Mouse (Mus musculus): ENCODE data around the gene Tspan5.

Tspan5 gene

DNA sequence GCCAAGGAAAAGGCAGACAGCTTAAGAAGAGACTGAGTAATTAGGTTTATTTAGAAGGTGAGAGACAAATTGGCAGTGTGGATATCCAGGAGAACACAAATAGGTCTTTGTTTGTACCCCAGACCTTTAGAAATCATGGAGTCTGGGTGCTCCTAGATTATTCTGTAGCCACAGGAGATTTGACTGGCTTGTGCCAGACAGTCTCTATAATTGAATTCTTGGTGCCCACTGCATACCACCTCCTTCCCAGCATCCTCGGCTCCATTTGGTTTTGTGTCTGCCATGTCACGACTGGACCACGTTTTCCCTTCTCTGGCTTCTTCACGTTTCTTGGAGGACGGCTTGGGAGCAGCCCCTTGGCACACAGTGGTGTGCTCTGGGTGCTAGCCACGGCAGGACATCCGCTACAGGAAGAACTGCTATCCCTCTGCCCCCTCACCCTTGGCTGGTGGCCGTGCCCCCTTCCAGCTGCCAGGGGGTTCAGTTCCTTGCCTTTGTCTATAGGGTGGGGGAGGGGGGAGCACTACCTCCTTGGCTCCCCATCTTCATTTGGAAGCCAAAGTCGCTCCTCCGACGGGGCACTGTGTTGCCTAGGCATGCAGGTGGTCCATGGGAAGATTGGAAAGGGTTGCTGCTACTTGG, 61.6 kb downstream of the Tspan5 start:
- intact Hi-C loops (cut with DNase I) = no loop called here

DNA sequence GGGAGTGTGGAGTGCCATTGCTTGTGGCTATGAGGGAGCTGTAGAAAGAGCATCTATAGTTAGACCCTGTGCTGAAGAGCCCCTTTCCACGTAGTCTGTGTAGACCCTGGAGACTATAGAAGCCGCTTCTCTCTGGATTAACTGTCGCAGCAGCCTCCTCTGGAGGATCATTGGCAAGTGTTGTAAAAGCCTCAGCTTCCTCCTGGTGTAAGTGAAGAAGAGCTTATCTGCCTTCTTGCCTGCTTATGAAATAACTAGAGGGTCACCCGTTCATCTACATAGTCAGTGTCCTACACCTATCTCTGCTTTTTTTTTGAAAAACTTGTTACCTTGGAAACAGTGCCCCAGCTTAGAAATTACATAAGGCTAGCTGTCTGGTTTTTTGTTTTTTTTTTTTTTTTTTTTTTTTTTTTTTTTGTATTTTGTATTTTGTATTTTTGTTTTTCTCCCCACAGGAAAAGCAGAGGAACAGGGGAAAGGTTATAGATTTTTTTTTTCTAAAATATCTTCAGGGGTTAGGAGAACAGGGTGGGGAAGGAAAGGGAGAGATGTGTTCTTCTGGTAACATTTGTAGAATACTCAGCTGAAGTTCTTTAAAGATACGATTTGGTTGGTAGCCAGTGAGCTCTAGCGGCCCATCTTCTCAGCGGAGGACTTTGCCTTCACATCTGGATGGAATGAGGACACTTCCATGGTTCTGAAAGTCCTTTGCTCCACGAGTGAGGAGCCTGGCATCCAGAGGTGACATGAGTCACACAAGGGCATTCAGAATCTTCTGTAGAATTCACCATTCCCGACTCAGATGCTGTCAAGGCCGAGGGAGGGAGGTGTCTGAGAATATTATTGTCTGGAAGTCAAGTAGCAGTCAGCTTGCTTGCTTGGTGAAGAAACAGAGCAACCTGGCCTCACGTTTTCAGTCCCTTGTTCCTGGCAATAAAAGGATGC, 62.4 kb downstream of the Tspan5 start:
- intact Hi-C loops (cut with DNase I) = no loop called here

DNA sequence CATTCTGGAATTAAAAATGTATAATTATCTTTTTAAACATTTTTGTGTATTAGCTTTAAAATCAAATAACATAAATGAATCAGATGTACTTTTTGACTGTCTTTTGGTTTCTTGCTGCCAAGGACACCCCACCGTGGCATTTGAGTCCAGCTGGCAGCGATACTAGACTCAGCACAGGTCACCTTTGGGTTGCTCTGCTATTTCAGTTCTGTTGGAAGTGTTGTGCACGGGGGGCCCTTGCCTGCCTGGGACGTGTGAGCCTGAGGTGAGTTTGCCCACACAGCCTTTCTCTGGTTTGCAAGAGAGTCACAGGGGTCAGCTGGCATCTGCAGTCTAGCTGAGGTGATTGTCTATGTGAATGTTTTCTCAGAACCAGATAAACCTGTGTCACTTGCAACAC, 65.8 kb downstream of the Tspan5 start:
- intact Hi-C loops (cut with DNase I) = no loop called here

DNA sequence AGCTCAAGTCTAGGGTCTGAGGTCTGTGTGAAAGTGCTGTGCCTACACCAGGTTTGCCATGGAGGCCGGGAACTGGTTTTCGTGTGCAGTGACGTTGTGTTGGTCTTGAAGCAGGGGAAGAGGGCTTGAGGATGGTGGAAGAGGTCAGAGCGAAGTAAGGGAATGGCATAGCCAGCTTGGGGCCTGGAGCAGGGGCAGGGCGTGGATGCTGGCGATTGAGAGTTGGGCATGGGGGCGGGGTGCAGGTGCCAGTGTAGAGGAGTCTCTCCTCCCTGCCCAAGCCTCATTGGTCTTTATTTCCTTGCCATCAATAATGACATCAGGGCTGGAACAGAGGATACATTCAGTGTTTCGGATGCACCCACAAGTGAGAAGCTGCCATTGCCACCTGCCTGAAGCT, 67.5 kb downstream of the Tspan5 start:
- intact Hi-C loops (cut with DNase I) = no loop called here

DNA sequence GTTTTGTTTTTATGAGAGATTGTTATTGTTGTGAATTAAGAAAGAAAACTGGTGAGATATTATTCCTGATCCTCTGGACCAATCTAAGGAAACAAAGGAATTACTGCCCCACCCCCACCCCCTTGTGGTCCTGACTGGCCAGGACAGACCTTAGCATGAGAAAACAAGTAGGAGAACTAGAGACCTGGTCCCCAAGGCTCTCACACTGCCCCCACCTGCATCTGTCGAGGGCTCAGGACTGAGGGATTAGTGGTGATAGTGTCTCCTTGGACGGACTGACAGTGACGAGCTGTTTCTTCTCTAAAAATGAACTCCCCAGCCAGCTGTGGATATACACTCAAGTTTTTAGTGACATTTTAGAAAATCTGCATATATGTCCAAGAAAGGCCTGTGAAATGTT, 70.6 kb downstream of the Tspan5 start:
- intact Hi-C loops (cut with DNase I) = no loop called here

DNA sequence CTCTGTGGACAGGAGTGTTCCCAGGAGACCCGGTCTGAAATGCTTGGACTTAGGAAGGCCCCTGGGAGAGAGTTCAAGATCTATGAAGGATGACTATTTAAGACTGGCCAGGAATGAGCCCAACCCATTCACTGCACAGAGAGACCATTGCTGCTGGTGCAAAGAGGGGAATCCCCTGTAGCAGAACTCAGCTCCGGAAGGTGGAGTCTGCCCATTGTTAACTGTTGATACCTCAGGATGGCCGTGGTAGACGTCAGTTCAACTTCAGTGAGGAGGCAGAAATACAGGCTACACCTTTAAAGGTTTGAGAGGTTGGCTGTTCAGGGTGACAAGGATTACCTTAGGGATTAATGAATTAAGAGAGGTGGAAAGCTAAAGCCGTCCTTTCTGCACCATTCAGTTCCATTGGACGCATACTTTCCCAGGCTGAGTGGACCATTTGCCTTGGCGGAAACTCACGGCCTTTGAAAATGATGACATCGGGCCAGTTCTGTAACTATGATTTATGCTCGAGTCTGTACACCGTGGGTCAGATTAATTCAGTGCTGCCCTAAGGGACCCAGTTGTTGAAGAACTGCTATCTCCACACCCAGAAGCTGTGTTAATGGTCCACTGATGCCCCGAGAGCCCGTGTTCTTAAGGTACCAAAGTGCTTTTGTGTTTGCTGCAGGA, 71.3 kb downstream of the Tspan5 start:
- intact Hi-C loops (cut with DNase I) = no loop called here

DNA sequence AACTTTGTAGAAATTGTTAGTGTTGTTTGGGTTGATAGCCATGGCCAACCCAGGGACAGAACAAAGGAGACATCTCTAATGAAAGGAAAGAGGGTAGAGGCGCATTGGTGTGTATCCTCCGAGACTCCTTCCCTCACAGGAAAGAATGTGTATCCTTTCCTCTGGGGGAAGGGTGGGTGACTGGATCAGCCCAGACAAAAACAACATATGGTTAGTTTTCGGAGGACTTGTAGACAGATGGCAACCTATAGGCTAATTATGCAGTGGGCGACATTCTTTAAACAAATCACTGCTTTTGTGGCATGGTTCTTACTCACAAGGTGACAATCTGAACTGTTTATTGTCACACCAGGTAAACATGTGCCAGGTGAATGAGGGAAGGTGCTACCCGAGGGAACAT, 72.5 kb downstream of the Tspan5 start:
- intact Hi-C loops (cut with DNase I) = no loop called here

DNA sequence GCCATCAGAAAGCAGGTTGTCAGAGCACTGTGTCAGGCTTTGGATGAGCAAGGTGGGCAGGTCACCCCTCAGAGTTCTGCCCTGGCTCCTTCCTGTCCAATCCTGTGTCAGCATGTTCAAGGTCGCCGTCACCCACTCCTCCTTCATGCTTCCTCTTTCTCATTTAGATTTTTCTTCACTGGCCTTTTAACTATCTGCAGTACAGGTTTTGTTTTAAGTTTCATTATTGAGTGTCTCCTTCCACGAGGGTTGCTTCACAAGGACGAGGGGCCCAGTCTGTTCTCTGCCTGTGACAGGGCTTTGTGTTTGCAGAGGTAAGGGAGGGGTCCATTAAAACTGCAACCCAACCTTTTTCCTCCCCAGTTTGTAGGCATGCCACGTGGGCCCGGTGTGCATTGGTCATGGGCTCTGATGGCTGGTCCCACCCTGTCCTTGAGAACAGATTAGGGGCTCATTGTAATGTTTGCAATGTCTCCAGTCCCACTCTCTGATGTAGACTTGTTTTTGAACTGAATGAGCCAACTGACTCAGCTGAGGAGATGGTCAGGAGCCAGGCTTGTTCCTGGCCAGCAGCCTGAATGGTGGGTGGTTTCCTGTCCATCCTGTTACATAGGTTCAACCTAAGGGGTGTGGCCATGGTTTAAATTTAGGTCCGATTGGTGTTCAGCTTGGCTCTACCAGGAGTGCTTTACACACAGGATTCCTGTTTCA, 73.3 kb downstream of the Tspan5 start:
- intact Hi-C loops (cut with DNase I) = no loop called here

DNA sequence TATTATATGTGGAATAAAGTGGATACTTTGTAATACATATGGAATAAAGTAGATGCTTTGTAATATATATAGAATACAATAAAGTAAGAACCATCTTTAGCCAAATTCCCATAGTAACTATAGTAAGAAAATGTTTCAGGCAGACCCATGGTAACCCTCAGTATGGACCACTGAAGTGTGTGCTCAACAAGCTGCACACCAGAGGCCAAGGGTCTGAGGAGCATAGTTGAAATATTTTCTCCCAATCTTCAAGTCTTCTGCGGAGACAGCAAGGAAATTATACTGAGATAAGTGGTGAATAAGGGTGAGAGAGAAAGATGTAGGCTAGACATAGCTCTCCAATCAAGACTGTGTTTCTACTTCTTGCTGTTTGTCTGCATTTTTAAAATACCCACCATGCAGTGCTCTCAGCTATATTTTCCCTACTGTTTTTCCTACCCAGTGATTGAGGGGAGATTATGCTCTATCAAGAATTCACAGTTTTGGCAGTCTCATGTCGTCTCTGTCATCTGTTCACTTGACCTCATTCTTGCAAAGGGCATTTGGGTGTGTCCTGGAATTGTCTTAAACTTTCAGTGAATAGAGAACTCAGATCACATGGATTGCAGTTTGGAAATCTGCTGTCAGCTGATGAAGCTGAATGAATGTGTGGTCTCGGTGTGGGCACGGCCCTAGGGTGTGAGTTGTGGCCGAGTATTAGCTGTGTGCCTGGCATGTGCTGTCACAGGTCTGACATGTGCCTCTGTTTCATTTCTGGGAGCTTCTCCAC, 75.1 kb downstream of the Tspan5 start:
- intact Hi-C loops (cut with DNase I) = no loop called here

DNA sequence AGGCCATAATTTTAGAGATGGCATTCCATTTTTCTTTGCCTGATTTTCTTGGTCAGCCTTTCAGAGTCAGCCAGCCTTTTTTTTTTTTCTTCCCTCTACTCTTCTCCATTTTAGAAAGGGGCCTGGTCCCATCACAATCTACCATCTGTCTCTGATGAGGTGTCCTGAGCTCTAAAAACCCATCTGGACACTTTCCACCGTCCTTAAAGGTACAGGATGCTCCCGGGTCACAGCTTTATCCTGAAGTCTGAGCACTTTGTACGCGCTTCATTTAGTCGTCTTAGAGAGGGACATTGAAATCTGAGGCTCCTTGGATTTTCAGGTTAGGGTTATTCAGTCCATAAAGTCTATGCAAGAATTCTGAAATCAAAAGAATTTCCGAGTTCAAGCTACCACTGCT, 77.9 kb downstream of the Tspan5 start:
- intact Hi-C loops (cut with DNase I) = no loop called here

DNA sequence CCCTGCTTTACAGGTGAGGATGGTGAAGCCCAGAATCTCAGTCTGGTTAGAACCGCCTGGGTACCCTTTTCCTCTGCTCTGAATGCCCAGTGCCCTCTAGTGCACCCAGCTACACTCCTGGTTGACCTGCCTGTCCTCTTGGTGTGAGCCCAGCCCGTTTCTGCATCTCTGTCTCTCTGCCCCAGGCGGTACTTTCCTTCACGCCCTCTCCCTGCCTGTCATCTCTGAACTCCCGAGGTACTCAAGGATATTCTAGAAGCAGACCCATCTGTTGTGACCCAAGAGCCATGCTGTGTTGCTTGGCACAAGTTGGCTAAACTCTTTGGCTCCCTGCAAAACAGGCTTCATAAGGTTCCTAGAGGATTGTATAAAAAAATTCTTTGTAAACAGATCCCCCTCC, 78.3 kb downstream of the Tspan5 start:
- intact Hi-C loops (cut with DNase I) = no loop called here

DNA sequence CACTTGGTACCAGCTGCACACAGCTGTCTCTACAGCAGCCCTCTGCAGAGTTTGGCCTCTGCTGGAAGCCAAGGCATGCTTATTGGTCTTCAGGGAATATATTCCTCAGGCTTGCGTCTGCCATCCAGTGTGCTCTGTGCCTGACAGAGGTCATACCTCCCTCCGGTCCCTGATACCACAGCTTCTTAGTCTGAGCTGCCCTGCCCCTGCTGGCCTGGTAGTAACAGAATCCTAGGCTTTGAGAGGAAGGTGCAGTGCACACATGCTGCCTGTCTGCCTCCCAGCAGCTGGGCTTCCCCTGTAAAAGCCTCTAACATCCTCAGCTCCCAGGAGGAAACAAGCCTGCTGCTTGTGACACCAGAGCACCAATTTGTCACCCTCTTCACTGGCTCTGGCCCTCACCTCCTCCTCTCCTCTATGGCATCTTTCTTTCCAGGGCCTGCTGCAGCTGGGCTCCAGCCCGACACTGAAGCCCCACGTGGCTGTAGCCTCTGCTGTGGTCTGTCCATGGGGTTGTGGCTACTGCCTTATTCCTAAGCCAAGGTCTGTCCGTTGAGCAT, 80.0 kb downstream of the Tspan5 start:
- intact Hi-C loops (cut with DNase I) = no loop called here

DNA sequence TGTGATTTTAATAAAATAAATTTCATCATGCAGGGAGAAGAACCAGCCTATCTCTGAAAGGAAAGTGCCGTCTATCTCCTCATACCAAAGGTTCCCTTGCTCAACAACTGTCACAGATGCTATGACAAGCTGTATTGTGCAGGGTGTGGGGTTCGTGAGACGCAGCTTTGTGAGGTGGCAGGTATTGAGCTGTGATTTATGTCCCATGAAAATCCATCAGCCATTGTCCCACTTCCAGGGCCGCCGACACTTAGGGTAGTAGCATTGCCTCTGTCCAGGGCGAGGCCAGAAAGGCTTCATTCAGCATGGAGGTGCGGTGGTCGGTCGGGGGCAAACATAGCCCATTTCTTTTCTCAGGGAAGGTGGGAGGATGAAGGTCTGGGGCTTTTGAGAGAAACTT, 81.9 kb downstream of the Tspan5 start:
- intact Hi-C loops (cut with DNase I) = no loop called here

DNA sequence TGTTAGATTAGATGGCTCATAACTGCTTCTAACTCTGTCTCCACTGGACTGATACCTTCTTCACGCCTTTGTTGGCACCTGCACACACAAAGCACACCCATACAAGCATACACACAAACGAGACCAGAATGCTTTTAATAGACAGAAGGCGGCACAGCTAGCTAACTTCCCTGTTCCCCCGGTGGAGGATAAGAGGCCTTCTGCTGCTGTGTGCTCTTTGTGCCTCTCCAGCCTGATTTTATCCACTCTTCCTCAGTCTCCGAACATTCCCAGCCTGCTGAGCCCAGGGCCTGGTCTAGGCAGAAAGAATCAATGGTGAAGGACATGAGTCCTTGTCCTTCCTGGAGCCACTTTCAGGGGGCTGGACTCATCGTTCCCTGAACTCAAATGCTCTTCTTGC, 83.3 kb downstream of the Tspan5 start:
- intact Hi-C loops (cut with DNase I) = no loop called here

DNA sequence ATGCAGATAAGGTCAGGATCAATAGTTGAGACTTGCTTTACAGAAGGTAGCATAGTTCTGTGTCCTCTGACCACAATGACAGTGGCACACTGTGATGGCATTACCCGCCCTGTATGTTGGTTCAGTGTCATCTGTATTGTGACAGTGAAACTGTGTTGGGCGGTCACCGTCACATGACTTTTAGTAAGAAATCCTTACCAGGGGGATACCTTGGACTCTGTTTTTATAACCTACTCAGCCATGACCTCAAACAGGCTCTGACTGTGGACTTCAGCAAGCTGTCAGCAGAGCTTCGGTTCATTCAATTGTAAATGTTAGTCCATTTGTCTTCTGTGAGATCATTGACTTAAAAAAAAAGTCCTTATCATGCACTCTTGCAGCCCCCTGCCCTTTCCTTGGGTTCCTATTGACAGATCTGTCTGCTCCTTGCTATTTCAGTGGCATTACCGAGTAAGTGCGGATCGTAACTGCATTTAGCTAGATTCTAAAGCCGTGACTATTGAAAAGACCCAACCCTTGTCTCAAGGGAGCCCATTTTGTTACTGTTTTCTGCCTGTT, 84.3 kb downstream of the Tspan5 start:
- intact Hi-C loops (cut with DNase I) = no loop called here

DNA sequence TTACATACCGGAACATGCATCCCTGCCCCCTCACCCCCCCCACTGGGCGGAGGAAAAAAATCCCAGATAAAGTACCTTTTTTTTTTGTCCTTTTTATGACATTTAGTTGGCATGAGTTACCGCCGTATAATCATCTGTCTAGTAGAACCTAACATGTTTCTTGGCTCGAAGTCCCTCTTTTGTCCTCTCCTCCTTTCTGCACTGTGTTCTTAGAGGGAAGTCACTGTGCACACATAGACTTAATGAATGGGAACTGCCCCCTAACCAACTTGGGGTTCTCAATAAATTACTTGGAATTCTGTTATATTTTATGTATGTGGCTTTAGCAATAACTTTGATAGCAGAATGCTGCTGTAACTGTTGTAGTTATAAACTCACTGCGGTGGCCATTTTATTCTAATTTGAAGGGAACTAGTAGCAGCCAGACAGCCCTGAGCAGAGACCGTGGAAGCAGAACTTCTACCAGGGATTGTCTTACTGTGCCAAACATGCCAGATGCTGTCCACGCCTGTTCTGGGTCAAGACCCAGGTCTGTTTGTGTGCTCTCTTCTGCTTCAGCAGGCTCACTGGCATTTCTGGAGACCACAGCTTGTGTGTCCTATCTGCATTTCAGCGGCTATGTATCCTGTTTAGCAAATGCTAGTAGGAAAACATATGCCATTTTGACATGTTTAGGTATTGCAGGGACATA, 91.0 kb downstream of the Tspan5 start:
- intact Hi-C loops (cut with DNase I) = loop anchor here (10.0 kb wide), 1 partner anchor 188 kb away; no protein-coding TSS in a partner anchor

DNA sequence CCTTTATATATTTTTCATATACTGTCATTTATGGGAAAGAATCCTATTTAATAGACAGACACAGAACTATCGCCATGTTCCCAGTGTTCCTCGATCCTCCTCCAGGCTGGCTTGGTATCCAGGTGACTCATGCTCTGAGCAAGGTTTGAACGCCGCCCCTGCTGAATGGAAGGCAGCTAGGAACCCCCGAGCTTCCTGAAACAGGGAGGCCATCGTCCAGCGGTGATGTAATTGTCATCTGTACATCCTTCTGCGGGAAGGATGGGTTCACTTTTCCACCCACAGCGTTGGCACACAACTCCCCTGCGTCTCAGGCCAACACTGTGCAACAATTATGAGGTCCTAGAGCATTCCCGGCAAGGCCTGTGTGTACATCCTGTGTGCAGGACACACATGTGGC, 92.2 kb downstream of the Tspan5 start:
- intact Hi-C loops (cut with DNase I) = loop anchor here (10.0 kb wide), 1 partner anchor 189 kb away; no protein-coding TSS in a partner anchor

DNA sequence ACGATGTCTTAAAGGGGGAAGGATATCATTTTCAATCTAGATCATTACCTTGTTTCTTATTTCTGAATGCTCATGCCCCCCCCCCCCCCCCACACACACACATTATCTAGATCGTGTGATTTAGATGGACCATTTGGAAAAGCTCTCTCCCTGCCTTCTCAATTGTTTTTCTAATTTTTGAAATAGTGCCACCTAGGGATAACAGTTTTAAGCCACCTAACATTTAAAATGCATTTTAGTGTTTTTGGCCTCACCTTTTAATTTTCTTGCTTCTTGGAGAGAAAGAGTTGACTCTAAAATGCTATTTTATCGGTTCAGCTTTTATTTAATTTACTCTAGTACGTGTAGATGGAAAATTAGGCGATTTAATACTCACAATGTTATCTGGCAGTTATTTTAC, 94.9 kb downstream of the Tspan5 start:
- intact Hi-C loops (cut with DNase I) = loop anchor here (5.0 to 10.0 kb wide), 2 partner anchors 95 to 192 kb away; partner anchors contain the start of gene Tspan5

DNA sequence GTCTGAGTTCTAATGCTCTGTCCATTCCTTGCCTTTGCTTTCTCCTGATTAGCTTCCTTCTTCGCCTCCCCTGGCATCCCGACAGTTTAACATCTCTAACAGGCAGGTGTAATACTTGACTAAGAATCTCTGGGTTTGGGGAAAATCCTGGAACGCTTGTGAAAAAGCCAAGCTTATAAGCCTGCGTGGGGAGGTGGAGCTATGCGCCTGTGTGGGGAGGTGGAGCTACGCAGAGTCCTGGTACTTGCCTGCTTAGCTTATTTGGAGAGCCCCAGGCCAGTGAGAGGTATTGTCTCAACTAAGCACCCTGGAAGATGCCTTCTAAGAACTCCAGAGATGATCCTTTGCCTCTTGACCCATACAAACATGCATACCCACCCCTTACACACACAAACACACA, 95.7 kb downstream of the Tspan5 start:
- intact Hi-C loops (cut with DNase I) = loop anchor here (5.0 to 10.0 kb wide), 2 partner anchors 95 to 193 kb away; partner anchors contain the start of gene Tspan5

All from adrenal gland (tissue).